Mouse (Mus musculus) heart, postnatal 14 days (tissue): ENCODE measurements around the gene Ccdc181. TPM values are rescaled to one million over a fixed set of nuclear protein-coding genes. Genes with fewer than 3 reads are reported as not detected.

Experiments
- DNase-seq, 2 experiments: peaks; one replicate each; pipeline ENCODE4 v3.0.0; 2021 to 2022
- intact Hi-C: fragments of 180-260 bp; cut with DNase I; formaldehyde crosslinking; loops from one replicate; pipeline ENCODE4 v1.15.1; 2025
- total RNA-seq, 2 experiments: library from RNA; stranded (reverse); gene quantifications; 2 replicates each; pipeline ENCODE4 v1.2.3; 2021

The Ccdc181 gene
- total RNA-seq, 2 experiments from 2014 or later, result 5.9 to 7.4 TPM

DNA sequence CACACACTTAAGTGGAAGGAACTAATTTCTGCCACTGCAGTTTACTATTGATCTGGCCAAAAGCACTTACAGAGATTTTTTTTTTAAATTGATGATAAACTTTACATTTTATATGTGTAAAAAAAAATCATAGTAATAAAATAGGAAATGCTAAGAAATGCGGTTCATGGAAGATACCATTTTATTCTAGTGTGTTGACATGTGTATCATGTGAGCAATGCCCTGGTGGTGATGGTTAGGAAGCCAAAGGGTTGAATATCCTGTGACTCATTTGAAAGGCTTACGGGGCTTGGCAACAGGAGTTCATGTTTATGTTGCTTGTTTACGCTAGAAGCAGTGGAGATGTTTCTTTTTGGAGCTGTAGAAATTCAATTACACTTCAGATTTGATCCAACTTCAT lies 1.2 kb downstream of the Ccdc181 start:
- intact Hi-C loops, result no loop called here
- DNase-seq, result no peak

GRCm38 (mm10) chr1:164279332-164279731 lies 3.9 kb downstream of the Ccdc181 start:
- intact Hi-C loops, result no loop called here

GRCm38 (mm10) chr1:164284007-164284406 lies 8.6 kb downstream of the Ccdc181 start:
- no peak for DNase-seq
- intact Hi-C loops, result no loop called here

More at GRCm38 (mm10) chr1:164279332-164279731, 3.9 kb downstream of the Ccdc181 start:
- no peak for DNase-seq

- DNase-seq, result no peak
- intact Hi-C loops, result no loop called here
Measured at GRCm38 (mm10) chr1:164287406-164287805, 12.0 kb downstream of the Ccdc181 start.

DNA sequence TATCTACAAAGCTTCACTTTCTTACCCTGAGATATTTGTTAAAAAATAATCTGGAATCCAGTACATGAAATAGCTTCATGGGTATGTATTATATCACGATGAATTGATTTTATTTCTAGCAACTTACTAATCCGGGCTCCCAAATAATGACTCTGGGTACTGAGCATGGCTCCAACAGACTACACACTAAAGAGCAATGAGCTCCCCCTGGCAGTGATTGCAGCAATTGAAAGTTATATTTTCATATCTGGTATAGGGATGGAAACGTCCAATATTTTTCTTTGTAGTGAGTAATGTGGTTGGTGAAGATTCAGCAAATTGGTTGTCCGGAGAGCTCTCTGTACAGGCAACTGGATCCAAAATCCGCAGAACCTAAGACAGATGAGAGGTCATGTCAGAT lies 16.7 kb downstream of the Ccdc181 start:
- no peak for DNase-seq

DNA sequence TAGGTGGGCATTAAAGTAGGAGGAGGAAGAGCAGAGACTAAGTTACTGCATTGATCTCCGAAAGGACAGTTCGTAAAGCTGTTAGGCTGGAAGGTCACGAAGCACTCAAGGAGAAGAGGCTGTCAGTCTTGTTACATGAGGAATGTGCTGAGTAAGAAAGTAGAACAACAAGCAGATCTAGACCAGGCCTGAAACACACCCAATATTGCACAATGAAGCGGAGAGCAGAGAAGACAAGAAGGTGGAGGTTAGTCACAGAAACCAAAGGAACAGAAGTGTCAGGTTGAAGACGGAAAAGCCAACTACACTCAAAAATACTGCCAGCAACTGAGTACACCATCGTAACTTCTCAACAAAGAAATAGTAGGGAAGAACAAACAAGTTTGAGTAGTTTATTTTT lies 18.7 kb downstream of the Ccdc181 start:
- DNase-seq, result no peak
- intact Hi-C loops, result no loop called here

More for the DNA sequence above, 16.7 kb downstream of the Ccdc181 start:
- intact Hi-C loops, result no loop called here

DNA sequence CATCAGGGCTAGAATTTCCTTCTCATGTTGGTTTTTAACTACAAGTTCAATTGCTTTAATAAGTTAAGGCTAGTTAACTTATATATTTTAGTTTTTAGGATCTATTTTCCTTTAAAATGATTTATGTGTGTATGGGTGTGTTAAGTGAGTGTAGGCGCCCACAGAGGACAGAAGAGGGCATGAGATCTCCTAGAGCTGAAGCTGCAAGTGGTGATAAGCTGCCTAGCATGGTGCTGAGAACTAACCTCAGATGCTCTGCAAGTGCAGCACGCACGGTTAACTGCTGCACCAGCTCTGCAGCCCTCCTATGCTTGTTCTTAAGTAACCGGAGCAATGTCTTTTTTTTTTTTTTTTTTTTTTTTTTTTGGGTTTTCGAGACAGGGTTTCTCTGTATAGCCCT lies 21.1 kb downstream of the Ccdc181 start:
- DNase-seq, result no peak
- intact Hi-C loops, result no loop called here

GRCm38 (mm10) chr1:164301949-164302348 lies 26.6 kb downstream of the Ccdc181 start:
- intact Hi-C loops, result loop anchor here (10.0 kb wide), 1 partner anchor 933 kb away; the partner anchor contains the start of gene Tiprl
- DNase-seq, result no peak

DNA sequence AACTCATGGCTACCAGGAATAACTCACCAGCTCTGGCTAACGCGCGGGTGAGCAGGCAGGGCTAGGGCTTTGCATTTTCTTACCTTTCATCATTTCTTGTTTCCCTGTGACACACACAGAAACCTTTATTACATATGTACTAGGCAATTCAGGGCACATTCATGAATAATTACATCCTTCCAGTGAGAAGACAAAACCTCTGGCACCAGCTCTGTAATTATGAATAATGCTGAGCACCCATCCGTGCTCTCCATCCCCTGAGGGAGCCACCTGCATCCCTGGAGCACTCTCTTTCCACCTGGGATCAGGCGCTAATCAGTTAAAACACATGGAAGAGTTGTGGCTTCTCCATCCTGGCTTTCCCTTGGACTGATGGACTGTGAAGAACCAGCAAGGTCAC lies 28.4 kb downstream of the Ccdc181 start, which contains the start of gene Nme7:
TSS of gene Nme7 (plus strand) at position 301 of the 400 bp plus-strand sequence.
- intact Hi-C loops, result loop anchor here (10.0 kb wide), 1 partner anchor 931 kb away; the partner anchor contains the start of gene Tiprl
- DNase-seq, result no peak

- intact Hi-C loops, result loop anchor here (10.0 kb wide), 1 partner anchor 928 kb away; the partner anchor contains the start of gene Tiprl
- DNase-seq, result peak; percentile 93 to 97
Measured at GRCm38 (mm10) chr1:164307124-164307751, 31.9 kb downstream of the Ccdc181 start, which contains the start of gene Blzf1. Blzf1 (minus strand) TSS chr1:164307489.

DNA sequence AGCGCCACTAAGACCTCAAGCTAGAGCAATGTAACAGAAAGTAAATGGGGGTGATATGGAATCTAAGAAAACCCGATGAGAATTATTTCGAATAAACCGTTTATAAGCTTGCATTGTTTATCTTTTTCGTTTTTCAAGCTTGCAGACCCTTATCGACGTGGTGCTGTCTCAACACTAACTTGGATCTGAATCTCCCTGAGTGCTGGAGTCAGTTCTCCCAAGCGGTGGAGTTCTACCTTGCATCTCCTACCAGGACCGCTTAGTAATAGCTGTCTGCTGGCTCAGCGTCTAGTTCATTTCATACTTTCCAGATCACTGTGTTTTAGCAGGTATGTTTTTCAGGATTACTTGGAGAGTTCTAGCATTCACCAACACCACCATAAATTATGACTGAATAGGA lies 32.5 kb downstream of the Ccdc181 start:
- intact Hi-C loops, result loop anchor here (10.0 kb wide), 1 partner anchor 927 kb away; the partner anchor contains the start of gene Tiprl
- DNase-seq, result no peak

DNA sequence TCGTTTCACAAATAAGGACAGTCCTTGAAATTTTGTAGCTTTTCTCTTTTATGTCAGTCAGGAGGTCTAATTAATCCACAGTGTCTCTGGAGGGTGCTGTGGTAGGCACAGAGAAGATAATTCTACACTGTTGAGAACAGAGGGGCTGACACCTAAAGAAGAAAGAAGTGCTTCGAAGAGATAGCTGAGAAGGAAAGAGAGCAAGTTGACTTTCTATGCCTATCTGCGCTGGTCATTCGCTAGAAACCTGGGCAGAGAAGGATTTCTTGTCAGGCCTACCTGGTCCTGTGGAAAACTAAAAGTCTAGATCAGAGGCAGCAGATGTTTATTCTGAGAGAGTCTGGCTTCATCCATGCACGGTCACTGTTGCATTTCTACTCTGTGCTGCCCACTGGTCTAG lies 38.7 kb downstream of the Ccdc181 start:
- intact Hi-C loops, result no loop called here
- no peak for DNase-seq

GRCm38 (mm10) chr1:164315266-164315665 lies 39.9 kb downstream of the Ccdc181 start:
- DNase-seq, result peak in 1 of 2 experiments; percentile 36
- intact Hi-C loops, result no loop called here

DNA sequence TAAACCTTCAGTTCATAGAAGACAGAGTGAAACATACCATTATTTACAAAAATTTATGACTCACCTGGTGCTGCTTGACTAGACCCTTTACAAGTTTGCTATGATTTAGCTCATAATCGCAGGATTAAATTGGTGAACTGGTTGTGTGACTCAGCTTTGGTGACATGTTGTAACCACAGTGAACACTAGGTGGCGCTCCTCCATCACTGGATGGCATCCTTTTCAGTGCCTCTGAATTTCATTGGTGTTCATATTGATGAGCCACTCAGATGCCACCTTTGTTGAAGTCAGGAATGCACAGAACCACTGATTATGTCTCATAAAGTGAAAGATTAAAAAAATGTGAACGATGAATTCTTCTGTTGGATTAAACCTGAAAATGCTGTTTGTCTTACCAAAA lies 41.3 kb downstream of the Ccdc181 start:
- peak; percentile 73 to 84 for DNase-seq
- intact Hi-C loops, result loop anchor here (2.0 kb wide), 2 partner anchors 588 to 804 kb away; no protein-coding TSS in a partner anchor

DNA sequence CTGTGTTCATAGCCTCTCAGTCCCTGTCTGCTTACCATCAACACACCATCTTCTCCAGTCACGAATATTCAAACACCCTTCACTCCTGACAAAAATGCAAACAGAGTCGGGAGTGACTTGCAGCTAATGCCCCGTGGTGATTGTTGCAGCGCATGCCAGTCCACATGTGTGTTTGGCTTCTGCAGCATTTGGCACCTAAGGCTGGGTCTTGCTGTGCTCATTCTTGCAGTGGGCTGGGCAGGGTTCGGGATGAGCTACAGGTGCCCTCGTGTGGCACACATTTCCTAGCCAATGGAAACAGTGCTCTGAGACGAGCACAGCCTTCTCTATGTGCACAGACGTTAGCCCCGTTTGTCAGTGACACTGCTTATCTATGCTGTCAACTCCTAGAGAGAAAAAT lies 41.9 kb downstream of the Ccdc181 start:
- intact Hi-C loops, result loop anchor here (2.0 kb wide), 2 partner anchors 588 to 804 kb away; no protein-coding TSS in a partner anchor
- no peak for DNase-seq

DNA sequence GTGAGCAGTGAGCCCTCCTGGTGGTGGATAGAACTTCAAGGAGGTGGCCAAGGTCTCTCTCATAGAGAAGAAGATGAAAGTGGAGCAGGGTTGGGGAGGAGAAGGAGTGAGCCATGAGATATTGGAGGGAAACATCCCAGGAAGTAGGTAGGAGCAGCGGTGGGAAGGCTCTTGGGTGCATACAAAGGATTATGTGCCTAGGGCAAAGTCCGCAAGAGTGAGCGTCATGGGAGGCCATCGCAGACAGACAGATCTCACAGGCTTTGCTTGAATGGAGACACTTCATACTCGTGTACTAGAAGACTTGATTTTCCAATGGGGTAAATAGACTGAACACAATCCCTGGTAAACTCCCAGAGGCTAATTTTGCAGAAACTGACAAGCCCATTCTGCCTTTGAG lies 43.1 kb downstream of the Ccdc181 start:
- intact Hi-C loops, result no loop called here
- no peak for DNase-seq

DNA sequence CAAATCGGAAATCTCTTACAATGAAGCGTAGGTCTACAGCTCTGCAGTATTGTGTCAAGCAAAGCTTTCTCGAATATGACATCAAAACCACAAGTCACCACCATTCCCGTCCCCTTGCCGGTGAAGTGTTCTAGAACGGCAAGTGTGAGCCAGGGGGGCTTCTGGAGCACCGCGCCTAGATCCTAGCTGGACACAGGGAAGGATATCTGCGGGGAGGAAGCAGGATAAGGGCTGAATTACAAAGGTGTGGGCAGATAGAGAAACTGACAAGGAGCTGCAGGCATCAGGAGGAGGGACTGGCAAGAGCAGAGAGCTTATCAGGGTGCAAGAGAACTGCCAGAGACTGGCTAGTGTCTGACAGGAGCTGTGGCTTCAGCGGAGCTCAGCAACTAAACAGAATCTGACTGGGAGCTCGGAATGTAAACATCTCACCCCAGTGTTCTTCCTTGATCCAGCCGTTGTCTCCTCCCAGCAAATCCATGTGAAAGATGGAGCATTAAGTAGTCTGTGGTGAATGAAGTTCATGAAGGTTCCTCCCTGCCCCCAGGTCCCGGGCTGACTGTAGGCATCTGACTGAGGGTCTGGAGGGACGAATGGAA lies 44.3 kb downstream of the Ccdc181 start:
- intact Hi-C loops, result no loop called here
- DNase-seq, result no peak

- peak in 1 of 2 experiments; percentile 25 for DNase-seq
- intact Hi-C loops, result no loop called here
Measured at GRCm38 (mm10) chr1:164320731-164321130, 45.3 kb downstream of the Ccdc181 start.

- intact Hi-C loops, result no loop called here
- DNase-seq, result no peak
Measured at GRCm38 (mm10) chr1:164321408-164321807, 46.0 kb downstream of the Ccdc181 start.

DNA sequence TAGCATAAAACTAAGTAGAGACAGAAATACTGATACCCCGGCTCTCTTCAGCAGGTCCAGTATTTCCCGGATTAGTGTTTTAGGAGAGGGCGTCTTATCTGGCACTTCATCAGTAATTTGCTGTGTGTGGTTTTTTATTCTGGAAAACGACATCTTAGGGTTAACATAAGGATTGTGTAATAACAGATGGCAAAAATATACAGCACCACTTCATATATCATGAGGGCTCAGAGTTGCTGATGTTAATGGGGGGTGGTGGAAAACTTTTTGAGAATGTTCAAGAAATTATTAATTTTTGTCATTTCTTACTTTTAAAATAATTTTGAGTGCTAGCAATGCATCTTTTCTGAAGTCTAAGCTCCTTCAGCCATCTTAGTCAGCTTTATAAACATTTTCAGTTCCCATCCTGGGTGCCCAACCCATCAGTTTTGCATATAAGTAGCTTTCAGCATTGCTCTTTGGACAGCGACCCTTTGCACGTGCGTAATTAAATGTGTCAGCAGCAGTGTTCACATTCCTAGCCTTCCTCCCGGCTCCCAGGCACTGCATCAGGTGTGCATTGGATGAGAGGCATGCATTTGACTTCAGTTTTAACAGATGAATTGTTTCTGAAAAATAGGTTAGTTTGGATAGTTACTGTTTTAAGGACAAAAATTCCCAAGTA lies 47.7 kb downstream of the Ccdc181 start:
- intact Hi-C loops, result no loop called here
- no peak for DNase-seq

DNA sequence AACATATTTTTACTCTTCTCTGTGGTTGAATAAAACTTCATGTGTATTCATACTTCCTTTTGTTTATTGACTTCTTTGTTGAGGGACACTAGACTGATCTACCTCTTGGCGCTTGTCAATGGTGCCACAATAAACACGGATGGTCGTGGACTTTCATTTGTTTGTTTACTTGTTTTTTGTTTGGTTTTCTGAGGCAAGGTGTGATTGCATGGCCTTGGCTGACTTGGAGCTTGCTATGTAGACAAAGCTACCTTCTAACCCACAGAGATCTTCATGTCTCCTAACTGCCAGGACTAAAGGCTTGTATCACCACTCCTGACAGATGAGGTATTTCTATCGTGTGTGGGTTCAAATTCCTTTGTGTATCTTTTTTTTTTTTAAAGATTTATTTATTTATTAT lies 48.8 kb downstream of the Ccdc181 start:
- intact Hi-C loops, result no loop called here
- no peak for DNase-seq
